Mouse (Mus musculus): Measurements from ENCODE around the gene Dnmt1.

GRCm38 (mm10) chr9:20859926-20860325 lies 99.8 kb downstream of the Dnmt1 start:
- TF ChIP-seq CTCF (IDR thresholded peaks at IDR 0.05; ENCODE audit: low read depth, low read length) (no peak), POLR2A (IDR thresholded peaks at IDR 0.05; ENCODE audit: extremely low read depth, insufficient read depth, low read length) (no peak)

All from liver, adult 2 months (tissue).